Mouse (Mus musculus) spleen, postnatal 4 days (tissue): ENCODE results near the gene Tgfa.

ENCODE experiments used
- DNase-seq, 2 experiments: peaks; one replicate each; pipeline ENCODE4 v3.0.0; 2022; ENCODE audit warnings: low spot score in 2 of 2

The Tgfa gene

DNA sequence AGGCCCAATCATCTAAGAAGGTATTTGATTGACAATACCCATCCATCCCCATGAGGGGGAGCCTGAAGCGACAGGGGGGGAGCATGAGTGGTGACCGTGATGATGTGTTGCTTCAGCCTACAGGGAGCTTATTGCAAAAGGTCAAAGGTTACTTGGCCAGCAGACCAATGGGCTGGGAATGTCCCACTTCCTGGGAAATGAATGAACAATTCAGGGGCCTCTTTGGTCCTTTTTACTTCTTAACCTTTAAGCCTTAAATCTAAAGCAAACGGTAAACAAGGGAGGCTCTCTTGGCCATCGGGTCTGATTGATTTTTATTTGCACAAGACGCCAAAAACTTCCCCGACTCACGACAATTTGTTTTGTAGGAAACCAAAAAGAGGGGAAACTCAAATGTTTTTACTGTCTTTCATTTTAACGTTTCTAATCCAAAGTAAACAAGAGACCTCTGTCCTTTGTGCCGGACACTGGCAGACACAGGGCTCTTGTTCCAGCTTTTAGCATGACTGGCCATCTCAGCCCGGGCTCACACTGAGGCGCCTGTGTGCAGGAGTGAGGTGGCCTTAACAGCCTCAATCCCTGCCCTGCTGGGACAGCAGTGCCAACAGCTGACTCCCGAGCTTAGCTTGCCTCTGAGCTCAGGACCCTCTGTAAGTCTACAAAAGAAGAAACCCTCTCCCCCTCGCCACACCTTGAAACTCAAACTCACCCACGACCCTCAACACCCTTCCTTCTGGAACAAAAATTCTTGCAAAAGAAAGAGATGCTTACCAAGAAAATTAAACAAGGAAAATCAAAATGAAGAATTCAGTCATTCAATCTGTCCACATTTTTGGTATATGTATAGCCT, 8.7 kb upstream of the Tgfa start:
- no peak for DNase-seq

DNA sequence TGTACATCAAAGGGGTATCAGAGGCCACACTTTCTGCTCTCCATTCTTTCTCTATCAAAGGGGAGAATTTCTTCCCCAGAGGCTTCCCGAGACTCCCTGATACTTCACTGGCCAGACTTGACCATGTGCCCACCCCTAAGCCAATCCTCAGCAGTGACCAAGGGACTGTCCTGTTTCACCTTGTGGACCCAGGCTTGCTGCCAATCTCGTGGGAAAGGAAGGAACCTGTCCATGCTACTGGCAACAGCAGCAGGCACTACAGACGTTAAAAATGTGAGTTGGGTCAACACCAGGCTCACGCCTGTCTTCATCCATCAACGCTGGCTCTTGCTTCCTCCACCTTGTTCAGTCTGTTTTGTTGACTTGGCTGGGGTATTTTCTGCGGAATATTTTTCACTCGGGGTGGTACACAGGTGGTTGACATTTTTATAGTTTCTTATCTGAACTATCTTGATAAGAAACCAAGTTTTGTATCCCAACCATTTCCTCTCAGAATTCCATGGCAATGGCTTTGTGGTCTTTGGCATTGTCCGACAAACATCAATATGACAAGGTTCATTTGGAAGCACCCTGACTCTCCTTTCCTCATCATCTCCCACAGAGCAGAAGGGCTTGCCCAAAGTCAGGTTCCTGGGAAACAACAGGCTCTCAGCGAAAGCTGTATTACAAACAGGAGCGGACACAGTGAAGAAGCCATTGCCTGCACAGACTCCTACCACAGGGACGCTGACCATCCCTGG, 6.1 kb upstream of the Tgfa start:
- no peak for DNase-seq

DNA sequence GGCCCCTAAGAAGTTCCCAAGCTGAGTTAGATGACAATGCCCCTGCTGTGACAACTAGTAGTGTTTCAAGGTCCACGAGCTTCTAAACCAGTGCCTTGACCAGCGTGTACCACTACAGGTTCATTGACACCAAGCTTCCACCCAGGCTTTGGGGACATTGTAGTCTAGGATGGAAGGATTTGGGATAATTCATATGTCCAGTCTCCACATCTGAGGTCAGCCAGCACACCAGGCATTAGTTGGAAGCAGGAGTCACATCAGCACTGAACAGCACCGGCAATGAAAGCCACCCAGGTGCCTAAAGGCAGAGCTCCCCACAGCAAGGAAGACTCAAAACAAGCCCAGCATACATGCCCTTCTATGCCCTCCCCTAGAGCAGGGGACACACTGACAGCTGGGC, 4.4 kb upstream of the Tgfa start:
- DNase-seq, result no peak

DNA sequence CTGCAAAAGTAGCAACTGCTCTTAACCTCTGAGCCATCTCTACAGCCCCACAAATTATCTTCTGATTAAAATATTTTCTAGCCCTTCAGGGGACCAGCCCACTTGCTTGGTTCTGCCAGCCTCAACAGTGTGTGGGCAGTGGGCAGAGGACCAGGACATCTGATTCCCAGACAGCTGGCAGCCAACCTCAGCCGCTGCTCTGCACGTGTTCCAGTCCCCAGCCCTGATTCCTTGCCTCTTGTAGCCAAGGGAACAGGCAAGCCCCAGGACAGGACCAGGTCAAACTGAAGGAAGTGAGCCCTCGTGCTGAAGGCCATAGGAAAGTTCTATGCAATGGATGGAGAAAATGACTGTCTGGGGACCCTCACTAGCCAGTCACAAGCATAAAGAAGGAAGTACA, 2.0 kb upstream of the Tgfa start:
- no peak for DNase-seq

DNA sequence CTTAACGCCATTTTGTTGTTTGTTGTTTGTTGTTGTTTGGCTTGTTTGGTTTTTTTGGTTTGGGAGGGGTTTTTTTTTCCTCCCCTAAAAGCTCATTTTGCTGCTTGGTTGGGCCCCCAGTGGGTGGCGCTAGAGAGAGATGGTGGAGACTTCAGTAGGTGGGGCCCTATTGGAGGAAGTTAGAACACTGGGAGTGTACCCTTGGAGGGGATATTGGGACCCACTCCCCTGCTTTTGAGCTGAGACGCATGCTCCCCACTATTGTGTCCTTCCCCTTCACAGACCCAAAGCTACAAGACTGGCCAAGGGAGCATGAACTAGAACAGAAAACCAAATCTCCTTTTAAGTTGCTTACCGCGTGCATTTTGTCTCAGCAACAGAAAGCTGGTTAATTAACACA, 1.1 kb upstream of the Tgfa start:
- DNase-seq, result peak; percentile 35 to 79

DNA sequence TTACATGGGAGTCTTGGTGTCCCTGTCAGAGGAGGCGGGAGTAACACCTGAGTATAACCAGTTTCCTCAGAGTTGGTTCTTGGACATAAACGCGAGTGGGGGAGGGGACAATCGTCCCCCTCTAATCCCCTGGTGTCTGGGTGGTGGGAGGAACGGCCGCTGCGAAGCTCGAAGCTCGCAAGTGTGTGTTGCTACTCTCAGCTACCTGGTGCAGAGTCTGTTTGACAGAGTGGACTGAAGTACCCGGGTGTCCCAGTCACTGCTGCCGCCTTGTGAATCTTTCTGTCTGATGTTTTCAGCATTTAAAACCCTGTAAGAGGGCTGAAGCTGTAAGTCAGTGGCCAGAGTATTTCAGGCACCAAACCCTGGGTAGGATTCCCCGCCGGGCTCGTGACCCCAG, 1.0 kb downstream of the Tgfa start:
- no peak for DNase-seq

DNA sequence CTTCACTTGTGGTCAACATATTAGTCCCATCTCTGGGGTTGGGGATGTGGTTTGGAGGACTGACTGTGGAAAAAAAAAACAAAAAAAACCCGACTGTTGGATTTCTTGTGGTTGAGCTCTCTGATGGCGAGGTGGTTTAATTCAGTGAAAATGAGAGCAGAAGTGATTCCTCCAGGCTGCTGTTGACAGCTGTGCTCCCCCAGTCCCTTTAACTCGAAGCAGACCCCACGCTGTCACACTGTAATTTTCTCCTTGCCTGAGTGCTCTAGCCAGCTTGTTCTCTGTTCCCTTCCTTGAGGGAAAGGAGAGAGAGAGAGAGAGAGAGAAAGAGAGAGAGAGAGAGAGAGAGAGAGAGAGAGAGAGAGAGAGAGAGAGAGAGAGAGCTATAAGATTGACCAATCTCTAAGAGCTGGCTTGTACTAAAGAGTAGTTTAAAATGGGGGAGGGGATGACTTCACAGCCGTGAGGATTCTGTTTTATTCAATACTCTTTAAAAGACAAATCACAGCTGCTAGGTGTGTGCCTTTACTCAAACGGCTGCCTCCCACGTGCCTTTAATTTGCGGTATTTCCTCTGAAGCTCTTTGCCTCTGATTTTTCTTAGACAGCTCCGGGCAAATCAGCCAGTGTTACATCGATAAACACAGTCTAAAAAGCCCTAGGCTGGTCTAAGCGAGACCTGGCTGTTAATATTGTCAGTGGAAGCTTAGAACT, 2.3 kb downstream of the Tgfa start:
- DNase-seq, result no peak

DNA sequence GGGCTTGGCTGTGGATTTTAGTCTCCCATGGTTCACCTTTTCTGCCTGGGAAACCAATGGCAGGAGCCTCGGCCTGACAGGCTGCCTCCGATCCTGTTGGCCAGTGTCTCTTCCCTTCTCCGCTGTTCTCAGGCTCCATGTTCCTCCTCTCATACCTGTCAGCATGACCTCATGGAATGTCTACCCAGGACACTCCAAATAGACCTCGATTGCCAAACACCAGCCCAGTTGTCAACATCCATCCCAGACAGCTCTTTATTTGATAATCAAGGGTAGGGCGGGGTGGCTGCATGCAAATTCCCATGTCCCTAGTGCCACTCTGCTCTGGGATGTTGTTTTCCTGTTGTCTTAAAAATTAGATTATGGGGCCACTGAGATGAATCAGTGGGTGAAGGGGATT, 5.9 kb downstream of the Tgfa start:
- DNase-seq, result no peak

DNA sequence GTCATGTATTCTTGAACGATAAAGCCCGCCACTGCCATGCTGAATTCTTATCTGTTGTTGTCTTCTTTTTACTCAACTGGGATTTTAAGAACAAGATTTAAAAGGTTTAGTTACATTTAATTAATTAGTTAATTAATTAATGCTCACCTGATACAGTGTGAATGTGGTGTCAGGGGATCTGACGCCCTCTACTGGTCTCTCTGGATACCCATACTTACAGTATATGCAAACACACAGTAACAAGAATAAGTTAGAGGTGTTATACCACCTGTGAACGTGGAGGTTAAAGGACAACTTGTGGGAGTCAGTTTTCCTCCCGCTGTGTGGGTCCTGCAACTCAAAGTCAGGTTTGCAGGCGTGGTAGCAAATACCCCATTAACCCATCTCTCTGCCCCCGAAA, 8.1 kb downstream of the Tgfa start:
- no peak for DNase-seq

DNA sequence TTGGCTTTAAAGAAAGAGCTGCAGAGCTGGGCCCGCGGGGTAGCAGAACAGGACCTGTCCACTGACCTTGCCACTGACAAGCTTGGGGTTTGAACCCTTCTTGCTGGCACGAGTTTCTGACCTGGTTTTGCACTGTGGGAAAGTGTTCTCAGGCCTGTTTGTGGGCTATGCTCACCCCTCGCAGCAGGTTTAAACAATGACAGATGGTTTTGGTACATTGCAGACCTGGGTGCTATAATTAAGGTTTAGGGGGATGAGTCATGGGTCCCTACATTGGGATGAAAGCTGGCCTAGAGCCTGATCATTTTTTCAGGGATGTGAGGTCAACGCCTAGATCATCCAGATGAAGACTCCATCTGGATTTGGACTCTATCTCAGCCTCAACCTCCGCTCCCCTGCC, 11.0 kb downstream of the Tgfa start:
- no peak for DNase-seq

DNA sequence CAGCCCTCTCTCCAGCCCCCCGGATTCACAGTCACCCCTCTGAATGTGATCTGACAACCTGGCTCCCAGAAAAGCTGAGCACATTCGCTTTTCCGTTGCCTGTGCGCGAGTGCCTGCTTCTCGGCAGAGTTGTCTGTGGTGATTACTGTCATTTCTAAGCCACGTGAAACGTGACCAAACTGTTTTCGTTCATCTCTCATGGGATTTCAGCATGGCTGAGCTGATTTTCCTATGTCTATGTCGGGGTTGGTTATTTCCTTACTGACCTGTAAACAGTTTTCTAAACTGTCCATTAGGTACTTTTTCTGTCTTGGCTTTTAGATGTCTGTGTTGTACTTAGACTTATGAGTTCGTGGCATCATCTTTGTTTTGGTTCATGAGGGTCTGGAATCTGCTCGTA, 12.0 kb downstream of the Tgfa start:
- DNase-seq, result no peak

DNA sequence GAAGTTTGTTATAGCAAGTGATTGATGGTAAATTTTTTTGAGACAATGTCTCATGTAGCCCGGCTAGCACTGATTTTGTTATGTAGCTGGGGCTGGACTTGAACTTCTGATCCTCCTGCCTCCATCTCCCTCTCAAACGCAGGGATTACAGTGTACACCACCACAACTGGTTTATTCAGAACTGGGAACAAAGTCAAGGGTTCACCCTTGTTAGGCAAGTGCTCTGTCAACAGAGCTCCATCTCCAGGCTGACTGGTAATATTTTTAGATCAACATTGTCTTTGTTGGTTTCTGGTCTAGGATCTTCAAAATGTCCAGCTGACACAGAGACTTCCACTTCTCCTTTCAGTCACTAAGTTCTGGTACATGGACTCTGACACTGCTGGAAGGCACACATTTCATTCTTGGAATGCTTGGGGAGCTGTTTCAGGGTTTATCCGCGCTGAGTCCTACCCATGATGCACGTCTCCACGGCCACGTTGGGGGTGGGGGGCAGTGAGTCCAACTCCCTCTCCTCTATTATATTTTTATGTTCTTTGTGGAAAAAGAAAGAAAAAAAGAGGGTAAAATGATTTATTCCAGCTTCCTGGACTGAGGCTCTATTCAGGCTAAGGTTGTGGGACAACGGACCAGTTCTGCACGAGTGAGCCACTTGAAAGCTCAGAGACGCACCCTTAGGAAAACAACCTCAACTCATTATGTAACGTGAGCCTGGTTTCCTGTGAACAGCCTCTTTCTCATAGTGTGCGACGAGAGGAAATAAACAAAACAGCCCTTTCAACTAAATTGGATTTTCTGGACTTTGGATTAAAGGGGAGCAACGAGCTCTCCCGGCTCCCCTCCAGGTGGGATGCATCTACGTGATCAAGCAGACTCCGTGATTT, 14.4 kb downstream of the Tgfa start:
- DNase-seq, result no peak

DNA sequence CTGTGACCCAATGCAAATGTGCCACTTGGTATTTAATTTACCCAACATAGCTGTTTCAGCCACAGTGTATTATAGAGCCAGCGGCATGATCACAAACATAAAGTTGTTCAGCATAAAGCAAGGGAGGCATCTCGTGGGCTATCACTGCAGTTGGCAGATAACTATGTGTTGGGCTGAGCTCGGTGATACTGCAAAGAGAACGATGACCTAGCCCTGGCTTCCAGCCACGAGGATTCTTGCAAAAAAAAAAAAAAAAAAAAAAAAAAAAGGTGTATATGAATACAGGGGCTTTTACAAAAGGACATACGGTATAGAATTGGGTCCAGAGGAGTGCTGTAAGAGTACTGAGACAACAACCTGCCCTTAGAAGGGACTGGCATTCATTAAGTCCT, 15.0 kb downstream of the Tgfa start:
- no peak for DNase-seq

DNA sequence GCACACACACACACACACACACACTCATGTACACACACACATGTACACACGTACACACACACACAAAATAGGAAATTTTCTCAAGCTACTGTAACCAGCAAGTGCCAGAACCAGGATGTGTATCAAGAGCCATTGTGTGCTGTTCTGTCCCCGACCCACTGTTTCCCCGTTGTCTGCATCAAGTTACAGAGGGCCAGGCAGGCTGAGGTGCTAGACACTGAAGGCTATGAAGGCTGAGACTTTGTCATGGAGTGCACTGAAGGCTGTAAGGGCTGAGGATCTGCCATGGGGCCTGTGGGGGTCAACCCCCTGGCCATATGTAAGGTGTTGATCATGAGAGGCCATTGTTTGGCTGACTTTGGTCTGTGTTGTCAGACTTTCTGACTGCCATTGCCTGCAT, 15.6 kb downstream of the Tgfa start:
- DNase-seq, result no peak

DNA sequence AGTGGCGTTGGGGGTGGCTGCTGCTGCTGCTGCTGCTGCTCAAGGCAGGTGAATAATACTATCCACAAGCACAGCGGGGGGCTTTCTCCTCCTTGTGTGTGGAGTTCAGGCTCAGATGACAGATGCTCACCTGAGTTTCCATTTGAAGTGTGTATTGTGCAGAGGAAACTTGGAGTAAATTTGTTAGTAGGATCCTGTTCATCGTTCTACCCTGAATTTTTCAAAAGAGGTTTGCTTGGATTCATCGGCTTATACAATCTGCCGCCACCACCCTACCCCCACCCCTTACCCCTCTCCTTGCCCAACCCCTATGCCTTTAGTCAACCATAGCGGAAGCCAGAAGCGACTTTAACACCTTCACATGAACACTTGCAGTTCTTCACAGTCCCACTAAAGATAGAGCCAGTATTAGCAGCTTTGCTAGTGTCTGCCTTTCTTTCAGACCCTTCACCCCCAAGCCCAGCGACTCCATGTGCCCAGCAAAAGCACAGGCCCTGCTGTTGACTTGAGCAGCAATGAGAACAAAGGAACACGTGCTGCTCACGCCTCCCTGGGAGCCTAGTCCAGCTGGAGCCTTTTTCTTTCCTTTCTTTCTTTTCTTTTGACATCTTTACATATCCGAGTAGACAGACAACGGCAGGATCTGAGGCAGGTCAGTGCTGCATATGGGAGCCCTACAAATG, 16.2 kb downstream of the Tgfa start:
- DNase-seq, result no peak

DNA sequence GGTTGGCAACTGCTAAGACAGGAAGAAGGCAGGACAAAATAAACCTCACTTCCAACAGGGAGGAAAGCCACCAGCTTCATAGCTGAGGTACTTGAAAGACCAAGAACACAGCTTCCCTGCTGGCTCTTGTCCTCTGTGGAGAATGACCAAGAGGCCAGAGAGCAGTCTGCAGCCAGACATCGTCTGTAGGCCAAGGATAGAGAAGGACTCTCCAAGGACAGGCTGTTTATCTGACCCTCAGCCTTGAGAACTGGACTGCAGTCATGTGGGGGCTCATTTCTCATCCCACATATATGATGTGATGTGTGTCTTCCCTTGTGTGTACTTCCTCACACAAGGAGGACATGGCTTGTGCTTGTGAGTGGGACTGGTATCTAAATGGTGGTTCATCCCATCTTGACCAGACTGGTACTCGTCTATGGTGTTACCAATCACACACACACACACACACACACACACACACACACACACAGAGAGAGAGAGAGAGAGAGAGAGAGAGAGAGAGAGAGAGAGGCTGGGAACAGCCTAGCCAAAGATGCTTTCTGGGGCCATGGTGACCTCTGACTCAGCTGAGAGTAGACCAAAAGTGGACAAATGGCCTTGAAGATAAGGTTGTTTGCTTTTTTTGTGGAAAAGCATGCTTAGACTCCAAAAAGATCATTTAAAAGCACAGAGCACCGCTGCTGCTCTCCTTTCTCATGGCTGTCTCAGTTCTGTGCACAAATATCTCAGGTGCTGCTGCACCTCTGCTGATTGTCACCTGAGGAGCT, 18.0 kb downstream of the Tgfa start:
- DNase-seq, result no peak

DNA sequence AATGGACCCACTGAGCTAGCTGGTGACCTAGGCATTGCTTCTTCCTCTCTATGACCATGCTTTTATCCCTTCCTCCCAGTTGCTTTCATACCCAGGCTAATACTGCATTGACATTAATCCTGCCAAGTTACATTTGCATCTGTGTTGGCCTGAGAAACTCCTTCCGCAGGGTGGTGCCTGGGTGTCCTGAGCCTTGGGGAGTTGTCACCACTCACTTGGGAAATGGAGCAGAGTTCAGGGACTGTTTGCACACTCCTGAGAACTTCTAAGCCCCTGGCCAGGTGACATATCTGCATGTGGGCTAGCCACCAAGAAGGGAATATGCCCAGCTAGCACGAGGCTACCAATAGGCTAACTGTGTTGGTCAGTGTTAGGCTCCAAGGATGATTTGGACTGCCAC, 23.0 kb downstream of the Tgfa start:
- DNase-seq, result no peak

DNA sequence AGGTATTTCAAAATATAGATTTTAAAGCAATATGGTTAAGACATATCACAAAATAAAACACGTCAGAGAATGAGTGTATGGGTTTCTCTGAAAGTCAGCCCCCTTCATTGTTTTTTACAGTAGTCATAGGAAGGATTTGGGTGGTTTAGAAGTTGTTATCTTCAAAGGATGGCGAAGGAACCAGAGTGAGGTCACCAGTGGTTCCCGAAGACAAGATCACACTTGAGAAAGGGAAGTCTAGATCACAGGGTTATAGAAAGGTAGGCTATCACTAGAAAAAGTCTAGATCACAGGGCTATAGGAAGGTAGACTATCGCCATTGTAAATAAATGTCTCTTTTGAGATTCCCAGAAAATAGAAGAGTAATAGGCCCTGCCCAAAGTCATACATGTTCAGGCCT, 23.7 kb downstream of the Tgfa start:
- no peak for DNase-seq

DNA sequence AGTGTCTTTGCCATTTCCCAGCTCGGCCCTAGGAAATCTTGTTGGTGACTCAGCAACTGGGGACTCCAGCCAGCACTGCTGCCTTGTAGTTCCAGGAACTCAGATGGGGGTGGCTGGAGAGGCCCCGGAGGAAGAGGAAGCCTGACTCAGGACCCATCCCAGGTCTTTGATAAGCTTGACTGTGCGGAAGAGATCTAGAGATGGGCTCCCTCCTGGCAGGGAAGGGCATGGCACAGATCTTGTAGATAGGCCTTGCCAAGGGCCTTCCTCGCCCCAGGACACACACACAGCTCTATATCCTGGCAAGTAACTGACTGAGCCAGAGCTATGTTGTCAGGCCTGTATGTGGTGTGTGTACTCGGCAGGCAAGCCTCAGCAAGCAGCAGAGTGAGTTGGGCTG, 24.5 kb downstream of the Tgfa start:
- no peak for DNase-seq

DNA sequence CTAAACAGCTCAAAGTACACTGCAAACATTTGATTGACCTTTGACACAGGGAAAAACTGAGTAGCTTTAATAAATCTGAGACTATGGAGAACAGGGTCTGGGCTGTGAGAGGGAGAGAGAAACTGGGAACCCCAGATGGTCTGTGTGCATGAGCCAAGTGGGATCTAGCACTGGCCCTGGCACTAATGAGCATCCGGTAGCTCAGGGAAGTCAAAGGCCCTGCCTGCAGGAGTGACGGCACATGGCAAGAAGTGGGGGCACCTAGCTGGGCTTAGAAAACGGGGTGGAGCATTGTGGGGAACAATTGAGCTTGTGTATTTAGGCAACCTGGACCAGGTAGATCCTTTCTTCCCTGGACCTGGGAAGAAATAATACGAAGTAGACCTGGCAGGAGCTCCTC, 25.1 kb downstream of the Tgfa start:
- DNase-seq, result no peak
